Mouse (Mus musculus): ENCODE measurements around the gene Adam11.

- no peak for TF ChIP-seq CTCF (IDR thresholded peaks at IDR 0.05; ENCODE audit: extremely low read depth, insufficient read depth, insufficient read length, insufficient replicate concordance)
- TF ChIP-seq POLR2A (IDR thresholded peaks at IDR 0.05; ENCODE audit: low read depth, low read length), result no peak
Measured at GRCm38 (mm10) chr11:102747866-102748265, 13.4 kb upstream of the Adam11 start.
